In genomic region chr10:32890507-32891131, GRCm38 (mm10) we compare ENCODE assay signal across 8 mouse cellular contexts. TPM values are rescaled to one million over a fixed set of nuclear protein-coding genes. Genes with fewer than 3 reads are reported as not detected.
DNase-seq lines count a peak whose midpoint lies in the region; ATAC-seq and TF ChIP-seq lines count a peak whose summit lies in the region.

No protein-coding gene starts in this region.

- TF ChIP-seq POLR2A in testis, adult 2 months (IDR thresholded peaks at IDR 0.05; ENCODE audit: control insufficient read depth, low read depth, low read length), result no peak

- H3K4me1 ChIP-seq in limb, embryonic 12.5 days (replicated peaks), result no peaks in the 10 kb centered on the region
- H3K4me1 ChIP-seq in midbrain, embryonic 16.5 days (ENCODE audit: control insufficient read depth, insufficient read depth, low read length), result peaks cover 6% of the 10 kb centered on the region
- H3K4me1 ChIP-seq in testis, adult 2 months (ENCODE audit: control insufficient read depth, insufficient read depth, low read length), result peaks cover 6% of the 10 kb centered on the region

- 3% methylated on average over 13 of the region's 13 CpGs for WGBS in limb, embryonic 12.5 days
- WGBS in midbrain, embryonic 16.5 days, result 1% methylated on average over 13 of the region's 13 CpGs

- peaks cover 15% of the 10 kb centered on the region for H3K27me3 ChIP-seq in limb, embryonic 12.5 days
- H3K27me3 ChIP-seq in midbrain, embryonic 16.5 days (ENCODE audit: control insufficient read depth, insufficient read depth, low read depth, low read length), result no peaks in the 10 kb centered on the region
- H3K27me3 ChIP-seq in testis, adult 2 months (ENCODE audit: control insufficient read depth, insufficient read depth, low read length), result no peaks in the 10 kb centered on the region

- H3K36me3 ChIP-seq in limb, embryonic 12.5 days, result no peaks in the 10 kb centered on the region
- no peaks in the 10 kb centered on the region for H3K36me3 ChIP-seq in midbrain, embryonic 16.5 days (ENCODE audit: control insufficient read depth, insufficient read depth, low read length)
- no peaks in the 10 kb centered on the region for H3K36me3 ChIP-seq in testis, adult 2 months (ENCODE audit: control insufficient read depth, insufficient read depth, low read length)

- H3K4me2 ChIP-seq in limb, embryonic 12.5 days, result peak overlapping the region; percentile 95
- H3K4me2 ChIP-seq in midbrain, embryonic 16.5 days (ENCODE audit: low read length), result peak overlapping the region; percentile 85

- H3K9me3 ChIP-seq in limb, embryonic 12.5 days, result no peaks in the 10 kb centered on the region
- H3K9me3 ChIP-seq in midbrain, embryonic 16.5 days (replicated peaks; ENCODE audit: control insufficient read depth, low read length, poor library complexity, severe bottlenecking), result no peaks in the 10 kb centered on the region

- DNase-seq in adrenal gland, postnatal 10 days, result peak; percentile 43
- peak; percentile 62 for DNase-seq in embryo, embryonic 9.5 days (ENCODE audit: extremely low spot score)
- peak; percentile 31 for DNase-seq in heart, adult 8-10 months (ENCODE audit: low spot score)
- DNase-seq in kidney, adult 8-10 months, result peak; percentile 19 to 78
- no peak for DNase-seq in B cell, adult 2 months

- H3K9ac ChIP-seq in limb, embryonic 12.5 days (replicated peaks), result peak overlapping the region; percentile 71; the same call in 1 of the 2 replicates
- peak overlapping the region; percentile 86 for H3K9ac ChIP-seq in midbrain, embryonic 16.5 days (ENCODE audit: low read depth, low read length)

- H3K4me3 ChIP-seq in limb, embryonic 12.5 days (replicated peaks), result peak overlapping the region; percentile 79
- peak overlapping the region; percentile 76 for H3K4me3 ChIP-seq in midbrain, embryonic 16.5 days (ENCODE audit: low read depth, low read length)
- peak overlapping the region; percentile 88 for H3K4me3 ChIP-seq in testis, adult 2 months (ENCODE audit: control insufficient read depth, low read depth, low read length)

- ATAC-seq in limb, embryonic 12.5 days (ENCODE audit: insufficient number of reproducible peaks, insufficient read depth, low FRiP score, low TSS enrichment, low read depth), result peak; percentile 71
- peak; percentile 87 for ATAC-seq in midbrain, embryonic 16.5 days

- peak; percentile 46; the same call in 1 of the 2 replicates for TF ChIP-seq CTCF in testis, adult 2 months (IDR thresholded peaks at IDR 0.05; ENCODE audit: control insufficient read depth, insufficient read depth, insufficient replicate concordance, low read depth, low read length)

- no peak overlapping the region for H3K27ac ChIP-seq in limb, embryonic 12.5 days
- H3K27ac ChIP-seq in midbrain, embryonic 16.5 days (ENCODE audit: low read length), result peak overlapping the region; percentile 88
- 0 out of 2 replicates have a peak overlapping the region, but pooled peaks have one; percentile 52 for H3K27ac ChIP-seq in testis, adult 2 months (ENCODE audit: control insufficient read depth, insufficient read depth, low read depth, low read length)

RNA-seq across cellular contexts. Expression of gene Nkain2, which starts 0.4 kb away (rescaled TPM):
- under 1 TPM; 0.42 to 0.87 TPM for total RNA-seq in adrenal gland, postnatal 10 days (2021)
- under 1 TPM in 3 of 4 experiments, not detected in 1; 0.22 to 0.27 (median 0.25) TPM for total RNA-seq in heart, adult 8-10 months (2022)
- 0.38 and 0.74 TPM in 2 replicates for polyA plus RNA-seq in limb, embryonic 12.5 days (2016; fragmentation: Nextera tagmentation; extraction: Ambion mirVana)
- polyA plus RNA-seq in midbrain, embryonic 16.5 days (2015; fragmentation: Nextera tagmentation; extraction: Ambion mirVana), result 15.2 and 16.1 TPM in 2 replicates
- polyA plus RNA-seq in testis, adult 2 months (2012; rRNA removed), result 0.32 and 0.98 TPM in 2 replicates

Comparison
In these comparisons a context has a peak if more than half of its experiments do, and no peak if none do; other contexts are left out.
1. DNase-seq: peak in adrenal gland, postnatal 10 days (single experiment), embryo, embryonic 9.5 days (single experiment), heart, adult 8-10 months (single experiment) and kidney, adult 8-10 months (2 of 2); none in B cell, adult 2 months (0 of 2).
2. Peak in every context shown above with its lines, with median percentiles within 50 percentile points of each other: H3K4me3 ChIP-seq.